Mouse (Mus musculus): ENCODE results near the gene M1ap.
A peak's percentile ranks its signal among the peaks of the same experiment; 100 is the strongest.

Gene M1ap

GRCm38 (mm10) chr6:83078324-83078858 is 131.7 kb downstream of the M1ap start:
- DNase-seq, result peak; percentile 99

Measured in kidney, adult 11 months (tissue).